Mouse (Mus musculus) kidney, adult 11 months (tissue): ENCODE measurements around the gene Acoxl.
"Not testable (repeated sequence)": the region's sequence is repeated elsewhere in the genome, so short reads cannot be mapped to it uniquely, and the experiment has no call there.

Experiments
- DNase-seq: peaks from one replicate; pipeline ENCODE4 v3.0.0; 2022

The Acoxl gene

DNA sequence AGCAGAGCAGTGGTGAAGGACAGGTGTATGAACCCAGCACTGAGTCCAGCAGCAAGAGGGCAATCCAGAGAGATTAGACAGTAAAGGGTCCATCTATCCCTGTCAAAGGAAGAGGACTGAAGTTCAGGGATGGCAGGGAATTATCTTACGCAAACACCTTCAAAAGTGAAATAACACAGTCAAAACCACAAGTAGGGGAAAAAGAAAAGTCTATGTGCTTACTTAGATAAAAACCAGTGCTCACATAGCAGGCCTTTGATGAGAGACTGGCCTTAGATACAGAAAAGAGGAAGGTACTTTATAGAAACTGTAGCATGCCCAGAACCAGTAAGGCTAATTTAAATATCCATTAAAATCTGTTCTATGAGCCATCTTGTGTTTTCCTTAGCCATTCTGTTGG lies 246.8 kb downstream of the Acoxl start:
- DNase-seq: no peak

DNA sequence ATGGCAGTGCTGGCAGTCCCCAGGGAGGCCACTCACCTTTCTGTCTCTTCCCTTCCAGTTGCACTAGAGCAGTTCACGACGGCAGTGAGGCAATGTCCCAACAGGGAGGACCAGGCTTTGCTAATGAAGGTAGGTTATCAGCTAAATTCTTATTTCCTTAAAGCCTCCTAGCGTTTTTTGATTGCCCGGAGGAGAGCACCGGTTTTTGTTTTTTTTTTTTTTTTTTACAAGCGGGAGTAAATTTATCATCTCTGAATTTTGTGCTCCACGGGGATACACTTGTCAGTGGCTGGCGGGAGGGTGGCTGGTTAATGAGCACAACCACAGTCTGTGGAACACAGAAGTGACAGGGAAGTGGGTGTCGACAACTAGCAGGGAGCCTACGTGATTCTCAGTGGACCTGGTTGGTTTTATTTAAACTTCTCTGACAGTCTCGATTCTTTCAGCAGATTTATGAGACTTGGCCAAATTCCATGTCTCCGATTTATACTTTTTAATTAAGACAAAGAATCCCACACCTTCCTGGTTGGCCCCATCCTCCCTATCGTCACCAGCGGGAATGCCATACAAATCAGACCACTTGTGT lies 247.7 kb downstream of the Acoxl start:
- DNase-seq: no peak

GRCm38 (mm10) chr2:128086996-128087526 lies 248.4 kb downstream of the Acoxl start:
- DNase-seq: no peak

- no peak for DNase-seq
Measured at GRCm38 (mm10) chr2:128087798-128088545, 249.3 kb downstream of the Acoxl start.

DNA sequence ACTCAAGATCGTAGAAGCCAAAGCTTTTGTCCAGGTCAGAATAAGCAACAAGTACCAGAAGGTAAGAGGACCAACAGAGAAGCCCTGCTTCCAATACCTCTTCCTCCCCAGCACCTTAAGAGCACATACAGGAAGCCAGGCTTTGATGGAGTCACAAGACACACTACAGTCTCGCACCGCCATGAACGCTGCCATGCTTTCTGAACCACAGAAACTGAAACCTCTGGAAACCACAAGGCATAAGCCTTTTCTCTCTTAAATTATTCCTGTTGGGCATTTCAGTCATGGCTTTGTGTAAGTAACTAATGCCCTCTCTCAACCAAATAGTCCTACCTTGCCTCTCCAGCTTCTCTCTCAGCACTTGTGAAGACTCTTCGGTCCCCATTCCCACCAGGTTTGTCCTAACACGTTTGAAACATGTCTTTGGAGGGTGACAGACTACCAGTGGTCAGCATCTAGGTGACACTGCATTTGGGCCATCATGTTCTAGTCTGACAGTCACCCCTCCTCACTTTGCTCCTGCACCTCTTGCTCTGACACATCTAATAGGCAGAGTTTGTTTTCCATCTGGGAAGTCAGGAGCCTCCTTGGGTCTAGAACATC lies 251.7 kb downstream of the Acoxl start:
- DNase-seq: no peak

GRCm38 (mm10) chr2:128091431-128092369 lies 253.0 kb downstream of the Acoxl start:
- peak; percentile 67 for DNase-seq

GRCm38 (mm10) chr2:128092451-128092850 lies 253.8 kb downstream of the Acoxl start:
- DNase-seq: no peak

GRCm38 (mm10) chr2:128094196-128094595 lies 255.5 kb downstream of the Acoxl start:
- peak; percentile 14 for DNase-seq

- no peak for DNase-seq
Measured at GRCm38 (mm10) chr2:128094602-128095001, 255.9 kb downstream of the Acoxl start.

GRCm38 (mm10) chr2:128095270-128095669 lies 256.6 kb downstream of the Acoxl start:
- DNase-seq: peak; percentile 76

DNA sequence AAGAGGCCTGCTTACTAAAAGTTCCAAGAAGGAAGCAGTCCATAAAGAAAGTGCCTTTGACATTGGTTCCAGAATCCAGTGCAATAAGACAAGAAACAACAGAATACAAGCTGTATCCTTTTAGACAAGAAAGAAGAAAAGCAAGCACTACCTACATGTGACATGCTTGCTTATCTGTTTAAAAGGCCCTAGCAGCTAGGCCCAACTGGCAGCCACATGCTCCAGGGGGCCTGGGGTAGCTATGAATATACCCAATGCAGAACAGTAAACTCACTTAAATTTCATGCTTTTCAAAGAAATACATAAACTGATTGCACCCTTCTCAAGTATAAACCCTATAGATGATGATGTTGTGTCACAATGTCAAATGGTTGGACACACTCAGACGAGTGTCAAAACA lies 257.4 kb downstream of the Acoxl start:
- DNase-seq: no peak

GRCm38 (mm10) chr2:128098118-128098517 lies 259.4 kb downstream of the Acoxl start:
- not testable (repeated sequence) for DNase-seq

DNA sequence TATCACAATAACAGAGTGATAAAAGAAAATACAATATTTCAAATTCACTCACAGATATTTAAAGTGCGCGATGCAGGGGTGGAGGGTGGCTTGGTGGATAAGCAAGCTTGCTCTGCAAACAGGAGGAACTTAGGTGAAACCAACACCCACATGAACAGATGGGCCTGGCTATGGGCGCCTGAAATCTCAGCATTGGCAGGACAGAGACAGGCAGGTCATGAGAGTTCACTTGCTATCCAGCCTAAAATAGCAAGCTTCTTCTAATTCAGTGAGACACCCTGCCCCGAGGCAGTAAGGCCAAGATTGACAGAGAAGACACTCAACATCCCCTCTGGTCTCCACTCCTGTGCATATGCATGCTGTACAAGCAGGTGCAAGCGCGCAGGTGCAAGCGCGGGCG lies 263.4 kb downstream of the Acoxl start:
- no peak for DNase-seq

- DNase-seq: no peak
Measured at GRCm38 (mm10) chr2:128104815-128105214, 266.1 kb downstream of the Acoxl start.

DNA sequence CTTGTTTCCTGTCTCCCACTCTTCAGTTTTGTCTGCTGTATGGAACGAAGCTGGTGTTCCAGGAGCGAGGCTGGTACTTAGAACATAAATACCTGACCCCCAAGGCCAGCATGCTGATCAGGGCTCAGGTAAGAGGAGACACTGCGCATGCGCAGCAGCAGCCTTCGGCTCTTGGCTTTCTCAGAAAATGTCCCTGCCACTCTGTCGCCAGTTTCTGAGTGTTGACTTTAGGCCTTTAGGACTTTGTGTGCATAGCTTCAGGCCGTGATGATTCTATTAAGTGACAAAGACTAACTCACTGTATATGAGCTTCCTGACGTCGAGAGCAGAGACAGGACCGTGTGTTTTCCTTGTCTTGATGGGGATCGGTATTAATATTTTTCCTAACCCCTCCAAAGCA lies 267.0 kb downstream of the Acoxl start:
- DNase-seq: no peak

DNA sequence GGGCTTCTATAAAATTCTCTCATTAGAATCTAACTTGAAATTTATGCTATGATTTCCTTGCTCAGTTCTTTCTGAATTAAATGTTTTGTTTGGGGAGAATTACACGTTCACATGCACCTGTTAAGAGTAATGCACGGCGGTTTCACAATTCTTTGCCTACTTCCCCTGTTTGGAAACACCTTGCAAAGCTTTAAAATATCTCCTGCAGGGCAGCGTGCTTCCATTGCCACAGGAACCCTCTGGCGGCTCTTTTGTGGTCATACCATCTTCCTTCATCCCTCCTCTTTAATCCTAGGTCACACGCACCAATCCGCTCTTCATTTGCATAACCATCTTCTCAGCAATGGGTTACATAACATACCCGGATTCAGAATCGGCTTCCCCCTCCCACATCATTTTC lies 272.9 kb downstream of the Acoxl start:
- no peak for DNase-seq

- DNase-seq: no peak
Measured at GRCm38 (mm10) chr2:128114621-128115020, 275.9 kb downstream of the Acoxl start.

DNA sequence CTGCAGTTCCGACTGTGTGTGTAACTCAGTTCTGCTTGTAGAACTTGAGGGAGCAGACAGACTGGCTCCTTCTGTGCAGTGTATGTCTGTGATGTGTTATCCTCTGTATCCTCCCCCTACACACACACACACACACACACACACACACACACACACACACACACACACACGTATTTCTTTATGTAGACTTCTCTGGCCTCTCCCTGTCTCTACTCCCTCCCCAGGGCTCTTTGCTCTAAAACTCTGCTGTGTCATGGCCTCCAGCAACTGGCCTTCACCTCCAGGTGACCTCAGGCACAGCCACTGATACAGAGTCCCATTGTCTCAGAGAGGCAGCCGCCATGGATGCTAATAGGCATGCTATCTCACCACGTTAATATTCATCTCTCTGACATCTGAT lies 276.9 kb downstream of the Acoxl start:
- DNase-seq: no peak

GRCm38 (mm10) chr2:128117605-128118004 lies 278.9 kb downstream of the Acoxl start:
- DNase-seq: no peak

DNA sequence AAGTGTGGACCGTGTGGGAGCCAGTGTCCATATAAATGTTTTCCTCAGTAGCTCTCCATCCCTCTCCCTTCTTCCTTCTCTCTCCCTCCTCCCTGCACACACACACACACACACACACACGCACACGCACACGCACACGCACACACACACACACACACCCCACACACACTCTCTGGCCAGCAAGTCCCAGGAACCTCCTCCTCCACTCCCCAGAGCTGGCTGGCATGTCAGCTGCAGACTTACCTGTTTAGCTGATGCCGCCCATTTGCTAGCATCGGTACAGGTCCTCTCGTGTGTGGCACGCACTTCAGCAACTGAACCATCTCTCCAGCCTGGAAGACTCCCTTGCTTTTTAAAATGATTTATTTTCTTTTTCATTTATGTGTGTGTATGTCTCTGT lies 280.3 kb downstream of the Acoxl start:
- DNase-seq: no peak

DNA sequence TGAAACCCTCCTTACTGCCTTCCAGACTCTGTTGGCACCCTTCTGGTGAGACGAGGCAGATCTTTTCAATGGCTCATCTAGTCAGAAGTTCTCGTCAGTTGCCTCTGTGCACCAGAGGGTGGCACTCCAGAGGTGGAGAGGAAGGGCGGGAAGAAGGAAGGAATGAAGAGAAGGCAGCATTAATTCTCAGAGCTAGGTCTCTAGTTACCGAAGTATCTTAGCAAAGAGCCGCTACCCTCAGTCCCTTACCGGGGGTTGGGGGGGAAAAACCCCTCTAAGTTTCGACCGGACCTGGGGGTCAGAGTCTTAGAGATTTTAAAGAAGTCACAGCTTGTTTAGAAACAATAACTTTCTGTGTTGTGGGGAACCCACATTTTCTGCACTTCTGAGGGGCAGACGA lies 283.8 kb downstream of the Acoxl start:
- peak; percentile 31 for DNase-seq

DNA sequence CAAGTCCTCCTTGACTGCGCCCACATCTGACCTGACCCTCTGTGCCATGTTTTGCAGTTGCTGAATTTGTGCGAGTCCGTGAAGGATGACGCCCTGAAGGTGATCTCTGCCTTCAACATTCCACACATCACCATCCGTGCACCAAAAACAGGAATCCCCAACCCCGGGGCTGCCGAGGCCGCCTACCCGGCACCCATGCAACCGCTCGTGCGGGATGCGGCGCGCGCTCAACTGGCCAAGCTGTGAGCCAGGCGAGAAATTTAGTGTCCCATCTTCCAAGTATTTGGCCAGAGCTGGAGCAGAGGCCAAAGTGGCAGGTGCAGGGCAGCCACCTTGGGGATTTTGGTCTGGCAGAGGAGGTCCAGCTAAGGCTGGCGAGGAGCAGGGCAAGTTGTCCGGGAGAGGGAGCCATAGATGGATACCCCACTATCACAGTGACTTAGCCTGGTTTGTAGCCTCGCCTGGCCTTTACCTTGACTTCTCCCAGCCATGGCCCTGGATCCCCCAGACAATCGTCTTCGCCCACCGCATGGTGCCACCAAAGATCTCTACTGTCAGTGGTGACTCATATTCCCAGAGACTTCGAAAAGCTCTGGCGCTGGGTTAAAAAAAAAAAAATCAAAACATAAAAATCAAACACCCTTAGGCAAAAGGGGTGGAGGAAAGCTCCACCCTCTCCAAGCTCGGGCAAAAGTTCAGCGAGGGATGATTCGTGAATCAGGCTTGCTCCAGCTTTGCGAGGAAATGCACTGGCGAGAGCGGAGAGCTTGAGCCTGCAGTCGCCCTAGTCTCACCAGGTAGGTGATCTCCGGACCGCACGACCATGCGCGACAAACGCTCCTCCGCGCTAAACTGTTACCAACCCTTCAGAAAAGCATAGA lies 284.5 kb downstream of the Acoxl start:
- peak; percentile 40 for DNase-seq
